ENCODE assay signal across 24 mouse cellular contexts in the genomic region with DNA sequence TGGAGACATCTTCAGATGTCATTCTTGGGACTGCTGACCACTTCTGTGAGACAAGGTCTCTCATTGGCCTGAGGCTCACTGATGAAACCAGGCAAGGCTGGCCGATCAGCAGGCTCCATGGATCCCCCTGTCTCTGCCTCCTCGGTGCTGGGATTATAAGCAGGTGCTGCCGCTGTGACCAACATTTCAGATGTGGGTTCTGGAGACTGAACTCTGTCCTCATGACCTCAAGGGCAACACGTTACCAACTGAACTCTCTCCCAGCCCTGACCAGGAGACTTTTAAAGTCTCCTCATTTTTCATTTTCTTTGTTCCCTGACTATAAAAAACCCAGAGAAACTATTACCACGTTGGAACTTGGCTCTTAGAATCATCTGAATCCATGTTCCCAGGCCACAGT. TPM values are rescaled to one million over a fixed set of nuclear protein-coding genes. Genes with fewer than 3 reads are reported as not detected.
A peak's percentile ranks its signal among the peaks of the same experiment; 100 is the strongest.
DNase-seq lines count a peak whose midpoint lies in the region; ATAC-seq and TF ChIP-seq lines count a peak whose summit lies in the region.
"Had no signal": no experiment of that assay in that cellular context is flagged by ENCODE, and none has a peak within 500 bp of the region (broad histone marks: within the 10 kb centered on the region; RNA-seq: fewer than 3 reads in every experiment).

No protein-coding gene starts in this region.

- no peaks in the 10 kb centered on the region for H3K9me3 ChIP-seq in kidney, embryonic 14.5 days (ENCODE audit: control insufficient read depth, low read length)
- H3K9me3 ChIP-seq in kidney, embryonic 16.5 days (ENCODE audit: low read length), result no peaks in the 10 kb centered on the region
- no peaks in the 10 kb centered on the region for H3K9me3 ChIP-seq in kidney, embryonic 15.5 days (replicated peaks)
- H3K9me3 ChIP-seq in kidney, postnatal 0 days (replicated peaks; ENCODE audit: low read length), result no peaks in the 10 kb centered on the region
- no peaks in the 10 kb centered on the region for H3K9me3 ChIP-seq in intestine, postnatal 0 days (ENCODE audit: control insufficient read depth)
- H3K9me3 ChIP-seq: embryonic facial prominence, embryonic 12.5 days; embryonic facial prominence, embryonic 15.5 days; G1E; hindbrain, embryonic 12.5 days had no signal

- no peak overlapping the region for H3K4me2 ChIP-seq in kidney, embryonic 14.5 days (replicated peaks; ENCODE audit: low read depth, low read length)
- H3K4me2 ChIP-seq in kidney, embryonic 16.5 days (replicated peaks; ENCODE audit: low read depth, low read length), result no peak overlapping the region
- H3K4me2 ChIP-seq in kidney, embryonic 15.5 days, result no peak overlapping the region
- H3K4me2 ChIP-seq in kidney, postnatal 0 days (ENCODE audit: low read length), result no peak overlapping the region
- no peak overlapping the region for H3K4me2 ChIP-seq in intestine, postnatal 0 days (replicated peaks; ENCODE audit: low read depth)
- H3K4me2 ChIP-seq: embryonic facial prominence, embryonic 12.5 days; embryonic facial prominence, embryonic 15.5 days; heart, embryonic 11.5 days; hindbrain, embryonic 12.5 days had no signal

- TF ChIP-seq CTCF in kidney, postnatal 0 days (IDR thresholded peaks at IDR 0.05; ENCODE audit: low read depth), result no peak
- no peak for TF ChIP-seq CTCF in intestine, postnatal 0 days (IDR thresholded peaks at IDR 0.05; ENCODE audit: low read depth)

- no peaks in the 10 kb centered on the region; the same call in 1 of the 2 replicates for H3K27me3 ChIP-seq in kidney, embryonic 14.5 days (ENCODE audit: control insufficient read depth, insufficient read depth, low read length)
- no peaks in the 10 kb centered on the region for H3K27me3 ChIP-seq in kidney, embryonic 16.5 days (ENCODE audit: insufficient read depth, low read length)
- 0 out of 2 replicates have a peak, but pooled peaks cover 4% of the 10 kb centered on the region for H3K27me3 ChIP-seq in kidney, embryonic 15.5 days
- no peaks in the 10 kb centered on the region for H3K27me3 ChIP-seq in kidney, postnatal 0 days (ENCODE audit: insufficient read depth, low read length)
- H3K27me3 ChIP-seq in intestine, postnatal 0 days (replicated peaks; ENCODE audit: control insufficient read depth, insufficient read depth, low read length), result no peaks in the 10 kb centered on the region
- H3K27me3 ChIP-seq: embryonic facial prominence, embryonic 12.5 days; embryonic facial prominence, embryonic 15.5 days; hindbrain, embryonic 12.5 days had no signal

- H3K27ac ChIP-seq in kidney, embryonic 14.5 days (ENCODE audit: low read depth, low read length), result no peak overlapping the region
- H3K27ac ChIP-seq in kidney, embryonic 16.5 days (ENCODE audit: low read length), result peak overlapping the region; percentile 26; the same call in 1 of the 2 replicates
- H3K27ac ChIP-seq in kidney, embryonic 15.5 days, result no peak overlapping the region
- H3K27ac ChIP-seq in kidney, postnatal 0 days, result peak overlapping the region; percentile 57
- H3K27ac ChIP-seq in intestine, postnatal 0 days (ENCODE audit: low read depth, low read length), result no peak overlapping the region
- H3K27ac ChIP-seq: embryonic facial prominence, embryonic 12.5 days; embryonic facial prominence, embryonic 15.5 days; hindbrain, embryonic 12.5 days had no signal

- WGBS in kidney, embryonic 14.5 days, result 83% methylated on average over 5 of the region's 5 CpGs
- WGBS in kidney, embryonic 16.5 days, result 71% methylated on average over 5 of the region's 5 CpGs
- 72% methylated on average over 5 of the region's 5 CpGs for WGBS in kidney, embryonic 15.5 days
- WGBS in kidney, postnatal 0 days, result 72% methylated on average over 5 of the region's 5 CpGs
- WGBS in intestine, postnatal 0 days, result 58% methylated on average over 5 of the region's 5 CpGs

- ATAC-seq in kidney, embryonic 14.5 days (ENCODE audit: low FRiP score, low TSS enrichment), result no peak
- ATAC-seq in kidney, embryonic 16.5 days (ENCODE audit: low FRiP score, low TSS enrichment), result no peak
- ATAC-seq in kidney, embryonic 15.5 days (replicated peaks; ENCODE audit: low FRiP score), result no peak
- ATAC-seq in kidney, postnatal 0 days (replicated peaks; ENCODE audit: low FRiP score, low read depth), result no peak
- no peak for ATAC-seq in intestine, postnatal 0 days
- ATAC-seq: forebrain, embryonic 14.5 days; forebrain, postnatal 0 days had no signal

- H3K4me3 ChIP-seq in kidney, embryonic 14.5 days (ENCODE audit: low read length), result no peak overlapping the region
- H3K4me3 ChIP-seq in kidney, embryonic 16.5 days (ENCODE audit: low read length), result no peak overlapping the region
- no peak overlapping the region for H3K4me3 ChIP-seq in kidney, embryonic 15.5 days (replicated peaks)
- H3K4me3 ChIP-seq in kidney, postnatal 0 days (replicated peaks; ENCODE audit: low read depth, low read length), result no peak overlapping the region
- H3K4me3 ChIP-seq in intestine, postnatal 0 days (ENCODE audit: low read depth, low read length), result no peak overlapping the region
- H3K4me3 ChIP-seq: embryonic facial prominence, embryonic 12.5 days; embryonic facial prominence, embryonic 15.5 days; gastrocnemius, adult 2 months; hindbrain, embryonic 12.5 days had no signal

- peak; percentile 54 for DNase-seq in kidney, adult 18-20 months
- DNase-seq in kidney, postnatal 0 days (ENCODE audit: low spot score), result no peak
- DNase-seq in urinary bladder, postnatal 10 days (ENCODE audit: low spot score), result no peak
- DNase-seq: adrenal gland, adult 2 months; adrenal gland, postnatal 14 days; B cell, adult 2 months; cerebellum, adult 11 months; cerebellum, adult 2 months; cerebellum, adult 9-11 months; cerebellum, postnatal 25 days; forebrain, postnatal 0 days; gastrocnemius, adult 2 months; gastrocnemius, postnatal 14 days; heart, adult 11 months had no signal

- H3K9ac ChIP-seq in kidney, embryonic 14.5 days (ENCODE audit: low read depth, low read length), result no peak overlapping the region
- H3K9ac ChIP-seq in kidney, embryonic 16.5 days (replicated peaks; ENCODE audit: low read length), result no peak overlapping the region
- H3K9ac ChIP-seq in kidney, embryonic 15.5 days, result no peak overlapping the region
- no peak overlapping the region for H3K9ac ChIP-seq in kidney, postnatal 0 days (ENCODE audit: low read depth, low read length)
- H3K9ac ChIP-seq in intestine, postnatal 0 days (ENCODE audit: low read depth, low read length), result no peak overlapping the region
- H3K9ac ChIP-seq: embryonic facial prominence, embryonic 12.5 days; embryonic facial prominence, embryonic 15.5 days; forebrain, postnatal 0 days; hindbrain, embryonic 12.5 days had no signal

- no peaks in the 10 kb centered on the region for H3K36me3 ChIP-seq in kidney, embryonic 14.5 days (ENCODE audit: control insufficient read depth, insufficient read depth, low read length)
- no peaks in the 10 kb centered on the region for H3K36me3 ChIP-seq in kidney, embryonic 16.5 days (ENCODE audit: insufficient read depth, low read length)
- no peaks in the 10 kb centered on the region for H3K36me3 ChIP-seq in kidney, embryonic 15.5 days
- H3K36me3 ChIP-seq in kidney, postnatal 0 days (ENCODE audit: insufficient read depth, low read length), result no peaks in the 10 kb centered on the region
- H3K36me3 ChIP-seq in intestine, postnatal 0 days (ENCODE audit: control insufficient read depth, insufficient read depth), result no peaks in the 10 kb centered on the region
- H3K36me3 ChIP-seq: embryonic facial prominence, embryonic 12.5 days; embryonic facial prominence, embryonic 15.5 days; G1E; hindbrain, embryonic 12.5 days had no signal

- H3K4me1 ChIP-seq in kidney, embryonic 14.5 days (ENCODE audit: control insufficient read depth, insufficient read depth, low read length), result no peaks in the 10 kb centered on the region
- peaks cover 8% of the 10 kb centered on the region; the same call in 1 of the 2 replicates for H3K4me1 ChIP-seq in kidney, embryonic 16.5 days (ENCODE audit: insufficient read depth, low read length)
- H3K4me1 ChIP-seq in kidney, embryonic 15.5 days, result 0 out of 2 replicates have a peak, but pooled peaks cover 5% of the 10 kb centered on the region
- no peaks in the 10 kb centered on the region; the same call in 1 of the 2 replicates for H3K4me1 ChIP-seq in kidney, postnatal 0 days (replicated peaks; ENCODE audit: insufficient read depth, low read length)
- H3K4me1 ChIP-seq in intestine, postnatal 0 days (replicated peaks; ENCODE audit: control insufficient read depth, insufficient read depth, low read length), result no peaks in the 10 kb centered on the region
- H3K4me1 ChIP-seq: embryonic facial prominence, embryonic 15.5 days had no signal

RNA-seq across cellular contexts. Expression of a gene that starts 7.9 kb away (rescaled TPM):
- polyA plus RNA-seq in kidney, embryonic 14.5 days (2014; fragmentation: Nextera tagmentation; extraction: Ambion mirVana), result 8.1 and 9.6 TPM in 2 replicates
- 13.0 and 13.1 TPM in 2 replicates for polyA plus RNA-seq in kidney, embryonic 16.5 days (2015; fragmentation: Nextera tagmentation; extraction: Ambion mirVana)
- polyA plus RNA-seq in kidney, embryonic 15.5 days (2015; fragmentation: Nextera tagmentation; extraction: Ambion mirVana), result 9.7 and 10.4 TPM in 2 replicates
- 22.7 and 24.3 TPM in 2 replicates for polyA plus RNA-seq in kidney, postnatal 0 days (2015; fragmentation: Nextera tagmentation; extraction: Ambion mirVana)
- polyA plus RNA-seq in intestine, postnatal 0 days (2015; fragmentation: Nextera tagmentation; extraction: Ambion mirVana), result 2.5 TPM in 2 replicates

RNA-seq across cellular contexts. Expression of a gene that starts 40.4 kb away (rescaled TPM):
- polyA plus RNA-seq in kidney, embryonic 14.5 days (2014; fragmentation: Nextera tagmentation; extraction: Ambion mirVana), result 12.0 and 24.9 TPM in 2 replicates
- polyA plus RNA-seq in kidney, embryonic 16.5 days (2015; fragmentation: Nextera tagmentation; extraction: Ambion mirVana), result 24.2 and 25.2 TPM in 2 replicates
- 21.2 and 21.6 TPM in 2 replicates for polyA plus RNA-seq in kidney, embryonic 15.5 days (2015; fragmentation: Nextera tagmentation; extraction: Ambion mirVana)
- polyA plus RNA-seq in kidney, postnatal 0 days (2015; fragmentation: Nextera tagmentation; extraction: Ambion mirVana), result 16.3 and 16.6 TPM in 2 replicates
- polyA plus RNA-seq in intestine, postnatal 0 days (2015; fragmentation: Nextera tagmentation; extraction: Ambion mirVana), result 9.2 TPM in 2 replicates

RNA-seq across cellular contexts. Expression of a gene that starts 50.2 kb away (rescaled TPM):
- 1,151 and 1,339 TPM in 2 replicates for polyA plus RNA-seq in kidney, embryonic 14.5 days (2014; fragmentation: Nextera tagmentation; extraction: Ambion mirVana)
- 868 and 911 TPM in 2 replicates for polyA plus RNA-seq in kidney, embryonic 16.5 days (2015; fragmentation: Nextera tagmentation; extraction: Ambion mirVana)
- 1,011 and 1,156 TPM in 2 replicates for polyA plus RNA-seq in kidney, embryonic 15.5 days (2015; fragmentation: Nextera tagmentation; extraction: Ambion mirVana)
- 1,400 and 1,543 TPM in 2 replicates for polyA plus RNA-seq in kidney, postnatal 0 days (2015; fragmentation: Nextera tagmentation; extraction: Ambion mirVana)
- 1,212 and 1,295 TPM in 2 replicates for polyA plus RNA-seq in intestine, postnatal 0 days (2015; fragmentation: Nextera tagmentation; extraction: Ambion mirVana)

Comparison
In these comparisons a context has a peak if more than half of its experiments do, and no peak if none do; other contexts are left out.
1. H3K27ac ChIP-seq: peak in kidney, embryonic 16.5 days (single experiment) and kidney, postnatal 0 days (single experiment); none in kidney, embryonic 14.5 days (single experiment), kidney, embryonic 15.5 days (single experiment) and intestine, postnatal 0 days (single experiment).